Mouse (Mus musculus) layer of hippocampus, adult 18-20 months (tissue): ENCODE measurements around the gene Aars2. TPM values are rescaled to one million over a fixed set of nuclear protein-coding genes. Genes with fewer than 3 reads are reported as not detected.
A peak's percentile ranks its signal among the peaks of the same experiment; 100 is the strongest.

Source experiments
- DNase-seq, 2 experiments: peaks; one replicate each; pipeline ENCODE4 v3.0.0; 2022; ENCODE audit warnings: low spot score in 2 of 2
- total RNA-seq, 2 experiments: library from RNA; stranded (reverse); gene quantifications; 2 replicates each; pipeline ENCODE4 v1.2.3; 2021

Aars2 gene
- total RNA-seq, 2 experiments from 2014 or later: 21.9 to 22.7 TPM

GRCm38 (mm10) chr17:45499516-45499915 is 7.1 kb upstream of the Aars2 start:
- DNase-seq: no peak

- no peak for DNase-seq
Measured at GRCm38 (mm10) chr17:45500981-45501380, 5.7 kb upstream of the Aars2 start.

- no peak for DNase-seq
Measured at GRCm38 (mm10) chr17:45502324-45502723, 4.3 kb upstream of the Aars2 start.

- no peak for DNase-seq
Measured at GRCm38 (mm10) chr17:45503301-45503973, 3.2 kb upstream of the Aars2 start.

GRCm38 (mm10) chr17:45505941-45506465 is 638 bp upstream of the Aars2 start:
- no peak for DNase-seq

GRCm38 (mm10) chr17:45510871-45511270 is 4.2 kb downstream of the Aars2 start:
- DNase-seq: no peak

- DNase-seq: no peak
Measured at GRCm38 (mm10) chr17:45511757-45512156, 5.1 kb downstream of the Aars2 start.

- DNase-seq: no peak
Measured at GRCm38 (mm10) chr17:45515204-45515726, 8.6 kb downstream of the Aars2 start.

GRCm38 (mm10) chr17:45515806-45516205 is 9.2 kb downstream of the Aars2 start:
- no peak for DNase-seq

- peak; percentile 63 to 90 for DNase-seq
Measured at GRCm38 (mm10) chr17:45516488-45516887, 9.8 kb downstream of the Aars2 start.

- no peak for DNase-seq
Measured at GRCm38 (mm10) chr17:45517135-45517534, 10.5 kb downstream of the Aars2 start.

- no peak for DNase-seq
Measured at GRCm38 (mm10) chr17:45517549-45518215, 11.0 kb downstream of the Aars2 start.

GRCm38 (mm10) chr17:45518766-45519475 is 12.3 kb downstream of the Aars2 start:
- no peak for DNase-seq

GRCm38 (mm10) chr17:45520136-45520535 is 13.5 kb downstream of the Aars2 start:
- no peak for DNase-seq

GRCm38 (mm10) chr17:45523263-45523662 is 16.6 kb downstream of the Aars2 start, which contains the start of gene Tcte1:
Gene Tcte1, plus strand, starts transcription at chr17:45523434.
- no peak for DNase-seq

- no peak for DNase-seq
Measured at GRCm38 (mm10) chr17:45524961-45525360, 18.3 kb downstream of the Aars2 start.

GRCm38 (mm10) chr17:45526571-45526970 is 19.9 kb downstream of the Aars2 start:
- no peak for DNase-seq

- no peak for DNase-seq
Measured at GRCm38 (mm10) chr17:45530346-45530782, 23.7 kb downstream of the Aars2 start.

- no peak for DNase-seq
Measured at GRCm38 (mm10) chr17:45532896-45533295, 26.3 kb downstream of the Aars2 start.

- no peak for DNase-seq
Measured at GRCm38 (mm10) chr17:45536264-45536663, 29.6 kb downstream of the Aars2 start.

GRCm38 (mm10) chr17:45538394-45538793 is 31.8 kb downstream of the Aars2 start:
- DNase-seq: no peak

- no peak for DNase-seq
Measured at GRCm38 (mm10) chr17:45539664-45540063, 33.0 kb downstream of the Aars2 start.
